Mouse (Mus musculus) gastrocnemius, postnatal 14 days (tissue): ENCODE data around the gene Poldip3. TPM values are rescaled to one million over a fixed set of nuclear protein-coding genes. Genes with fewer than 3 reads are reported as not detected.

Experiments
- DNase-seq: peaks from one replicate; pipeline ENCODE4 v3.0.0; 2021; ENCODE audit warnings: mixed read lengths
- intact Hi-C: fragments of 180-260 bp; cut with DNase I; formaldehyde crosslinking; loops from one replicate; pipeline ENCODE4 v1.15.1; 2025; ENCODE audit warnings: low total_unique reads
- total RNA-seq, 2 experiments: library from RNA; stranded (reverse); gene quantifications; 2 replicates each; pipeline ENCODE4 v1.2.3; 2021

Poldip3 gene
- total RNA-seq, 2 experiments from 2014 or later: 25.8 to 26.5 TPM

DNA sequence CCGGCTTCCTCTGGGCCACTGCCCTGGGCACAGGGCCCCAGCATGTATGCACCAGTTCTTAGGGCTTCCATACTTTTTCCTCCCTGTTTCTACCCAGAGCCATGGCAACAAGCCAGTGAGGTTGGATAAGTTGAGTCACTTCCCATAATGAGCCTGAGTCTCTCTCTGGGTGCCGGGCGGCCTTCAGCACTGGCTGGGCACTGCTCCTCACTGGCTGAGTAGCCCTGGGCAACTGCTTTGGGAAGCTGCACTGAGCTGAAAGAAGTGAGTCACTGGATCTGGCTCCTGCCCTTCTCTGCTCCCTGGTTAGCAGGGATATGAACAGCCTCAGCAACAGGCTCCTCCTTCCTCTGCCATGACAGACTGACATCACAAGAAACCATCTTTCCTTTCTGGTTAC is 17.5 kb upstream of the Poldip3 start:
- peak; percentile 66 for DNase-seq
- intact Hi-C loops: no loop called here

DNA sequence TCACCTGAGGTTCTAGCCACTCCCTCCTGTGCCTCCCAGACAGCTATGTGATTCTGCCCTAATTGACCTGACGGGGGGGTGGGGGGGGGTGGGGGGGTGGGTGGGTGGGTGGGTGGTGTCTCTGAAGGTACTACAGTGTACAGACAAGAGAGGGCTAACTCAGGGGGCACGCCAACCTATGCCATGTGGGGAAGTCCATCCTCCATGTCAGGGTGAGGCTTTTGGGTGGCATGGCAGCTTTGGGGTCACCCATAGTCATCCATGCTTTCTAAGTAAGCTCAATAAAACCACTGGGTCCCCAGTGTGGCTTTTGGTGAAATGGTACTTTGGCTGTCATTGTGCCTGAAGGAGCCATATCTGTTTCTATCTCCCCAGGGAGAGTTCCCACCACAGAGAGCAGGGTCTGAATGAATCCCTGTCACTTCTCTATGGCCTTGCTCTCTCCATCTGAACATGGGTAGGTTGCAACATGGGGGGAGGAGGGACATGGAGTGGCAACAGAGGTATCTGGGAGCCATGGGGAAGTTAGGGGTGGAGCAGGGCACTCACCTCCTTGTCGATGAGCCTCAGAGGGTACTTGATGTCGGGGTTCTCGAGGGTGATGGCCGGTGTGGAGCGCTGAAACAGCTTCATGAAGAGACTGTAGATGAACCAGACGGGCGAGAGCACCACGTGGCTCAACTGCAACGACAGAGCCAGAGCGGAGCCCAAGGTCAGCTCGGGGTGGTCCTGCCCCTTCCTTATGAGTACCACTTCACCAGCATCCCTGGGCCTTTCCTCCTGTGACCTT is 16.5 kb upstream of the Poldip3 start:
- no peak for DNase-seq
- intact Hi-C loops: no loop called here

DNA sequence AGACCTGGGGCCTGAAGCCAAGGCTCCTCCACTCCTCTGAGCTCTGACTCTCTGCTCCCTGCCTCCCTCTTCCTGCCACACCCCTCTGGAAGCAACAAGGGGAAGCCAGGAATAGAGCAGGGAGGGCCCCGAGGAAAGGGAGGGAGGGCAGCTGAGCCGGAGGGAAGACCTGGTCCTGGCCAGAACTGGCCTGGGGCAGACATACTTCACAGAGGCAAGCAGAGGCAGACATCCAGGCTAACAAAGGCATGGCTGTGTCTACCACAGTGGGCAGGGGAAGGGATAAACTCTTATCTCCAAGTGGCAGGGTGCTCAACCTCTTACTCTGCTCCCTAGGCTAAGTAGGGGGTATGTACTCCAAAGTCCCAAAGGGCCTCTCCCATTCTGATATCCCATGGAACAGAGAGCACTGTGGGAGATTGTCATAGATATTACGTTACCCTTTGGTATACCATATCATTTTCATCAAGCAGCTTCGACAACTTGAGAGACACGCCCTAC is 15.8 kb upstream of the Poldip3 start:
- intact Hi-C loops: no loop called here
- DNase-seq: peak; percentile 73

- no peak for DNase-seq
- intact Hi-C loops: no loop called here
Observed at GRCm38 (mm10) chr15:83162818-83163485, 13.8 kb upstream of the Poldip3 start.

DNA sequence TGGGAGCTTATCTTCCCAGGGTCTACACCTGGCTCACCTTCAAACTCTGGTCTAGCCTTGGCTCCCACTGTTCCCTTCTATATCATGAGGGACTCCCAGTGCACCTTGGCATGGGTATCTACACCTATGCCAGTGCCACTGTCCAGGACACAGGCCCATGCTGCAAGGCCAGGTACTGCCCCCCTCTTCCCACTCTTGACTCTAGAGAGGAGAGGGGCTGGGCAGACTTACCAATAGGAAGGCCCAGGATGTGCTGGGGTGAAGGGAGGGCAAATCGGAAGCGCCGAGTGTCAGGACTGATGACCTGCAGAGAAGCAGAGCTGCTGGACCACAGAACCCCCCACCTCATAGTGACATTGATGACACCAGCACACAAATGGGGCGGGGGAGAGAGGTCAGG is 12.8 kb upstream of the Poldip3 start:
- no peak for DNase-seq
- intact Hi-C loops: no loop called here

GRCm38 (mm10) chr15:83161062-83161748 is 12.0 kb upstream of the Poldip3 start:
- intact Hi-C loops: no loop called here
- no peak for DNase-seq

DNA sequence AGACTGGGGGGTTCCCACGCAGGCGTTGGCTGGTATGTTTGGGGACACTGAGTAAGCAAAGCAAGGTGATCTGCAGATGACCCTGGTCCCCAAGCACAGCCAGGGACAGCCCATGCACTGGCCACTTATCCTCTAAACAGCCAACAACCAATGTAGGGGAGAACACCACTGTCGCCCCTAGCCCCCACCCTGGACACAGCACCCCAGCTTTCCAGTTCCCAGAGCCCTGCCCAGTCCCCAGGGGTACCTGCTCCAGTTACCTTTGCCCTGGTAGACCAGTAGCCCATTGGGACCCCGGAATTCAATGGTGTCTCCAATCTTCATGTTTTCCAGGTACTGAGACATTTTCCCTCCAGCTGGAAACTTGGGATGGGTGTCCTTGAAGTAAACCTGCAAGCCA is 11.4 kb upstream of the Poldip3 start:
- DNase-seq: no peak
- intact Hi-C loops: no loop called here

- intact Hi-C loops: loop anchor here (5.0 kb wide), 1 partner anchor 47 kb away; no protein-coding TSS in a partner anchor
- no peak for DNase-seq
Observed at GRCm38 (mm10) chr15:83159823-83160222, 10.6 kb upstream of the Poldip3 start.

DNA sequence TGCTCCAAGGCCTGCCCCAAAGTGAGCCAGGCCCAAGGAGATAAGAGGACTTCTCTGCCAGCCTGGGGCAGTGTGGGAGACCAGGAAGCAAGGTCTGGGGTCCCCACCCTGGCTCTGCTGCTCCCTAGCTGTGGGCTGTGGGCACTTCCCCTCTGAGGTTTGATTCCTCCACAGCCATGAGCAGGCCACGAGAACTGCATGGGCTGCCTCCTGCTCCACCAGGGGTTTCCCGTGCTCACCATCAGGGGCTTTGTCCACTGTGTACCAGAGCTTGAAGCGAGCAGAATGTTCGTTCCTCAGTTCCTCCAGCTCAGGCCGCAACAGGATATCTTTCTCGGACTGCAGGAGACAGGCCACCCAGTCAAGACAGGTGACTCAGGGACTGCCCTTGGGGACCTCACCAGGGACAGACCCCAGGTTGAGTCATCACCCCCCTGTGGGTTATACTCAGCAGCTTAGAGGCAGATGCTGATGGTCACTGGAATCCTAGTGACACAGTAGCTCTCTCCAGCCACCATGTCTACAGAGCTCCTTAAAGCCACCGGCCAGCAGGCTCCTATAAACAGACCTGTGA is 9.5 kb upstream of the Poldip3 start:
- intact Hi-C loops: loop anchor here (5.0 kb wide), 1 partner anchor 49 kb away; no protein-coding TSS in a partner anchor
- no peak for DNase-seq

DNA sequence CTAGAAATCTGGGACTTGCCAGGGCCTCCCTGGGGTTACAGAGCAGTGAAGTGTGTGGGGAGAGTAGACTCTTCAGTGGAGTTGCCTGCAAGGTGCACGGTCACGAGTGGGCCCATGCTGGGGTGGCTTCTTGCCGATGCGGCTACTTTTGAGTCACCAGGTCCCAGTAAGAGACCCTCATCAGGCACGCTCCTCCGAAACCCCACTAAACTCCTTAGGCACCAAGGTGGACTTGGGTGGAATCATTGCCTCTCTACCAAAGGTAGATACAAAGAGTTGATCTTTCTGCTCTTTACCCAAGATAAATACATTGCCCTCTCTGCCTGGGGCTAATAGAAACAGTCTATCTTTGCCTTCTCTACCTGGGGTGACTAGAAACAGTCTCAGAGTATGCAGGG is 8.5 kb upstream of the Poldip3 start:
- no peak for DNase-seq
- intact Hi-C loops: loop anchor here (5.0 kb wide), 1 partner anchor 50 kb away; no protein-coding TSS in a partner anchor

DNA sequence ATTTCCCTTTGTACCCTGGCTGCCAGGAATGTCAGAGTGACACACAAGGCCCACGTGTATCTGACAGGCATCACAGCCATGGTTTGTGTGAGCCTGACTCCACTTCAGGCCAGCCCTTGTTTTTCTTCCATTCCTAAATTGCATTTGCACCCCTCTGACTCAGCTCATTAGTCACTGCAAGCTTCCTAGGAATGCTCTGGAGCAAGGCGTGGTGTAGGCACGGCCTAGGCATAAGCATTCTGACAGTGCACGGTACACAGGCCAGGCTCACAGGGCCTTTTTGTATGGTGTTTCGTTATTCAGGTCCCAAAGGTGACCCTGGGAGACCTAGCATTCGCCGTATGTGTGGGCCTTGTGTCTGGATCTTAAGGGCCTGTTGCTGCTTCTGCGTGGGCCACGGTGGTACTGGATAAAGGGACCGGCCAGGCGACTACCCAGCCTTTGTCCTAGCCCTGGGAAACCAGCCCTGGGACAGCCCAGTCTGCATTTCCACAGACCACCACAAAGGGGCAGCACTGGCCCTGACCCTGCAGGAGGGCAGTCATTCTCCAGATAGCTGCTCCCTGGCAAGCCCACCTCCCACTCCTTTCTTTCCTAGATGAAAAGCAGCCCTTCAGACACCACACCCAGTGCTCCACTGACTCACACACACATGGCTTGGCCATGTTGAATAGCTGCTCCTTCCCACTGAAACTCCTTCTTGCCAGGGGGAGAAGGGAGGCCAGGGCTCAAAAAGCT is 7.9 kb upstream of the Poldip3 start:
- intact Hi-C loops: loop anchor here (5.0 kb wide), 1 partner anchor 50 kb away; no protein-coding TSS in a partner anchor
- peak; percentile 80 for DNase-seq

- intact Hi-C loops: loop anchor here (5.0 kb wide), 1 partner anchor 51 kb away; no protein-coding TSS in a partner anchor
- no peak for DNase-seq
Observed at GRCm38 (mm10) chr15:83155672-83156419, 6.7 kb upstream of the Poldip3 start.

DNA sequence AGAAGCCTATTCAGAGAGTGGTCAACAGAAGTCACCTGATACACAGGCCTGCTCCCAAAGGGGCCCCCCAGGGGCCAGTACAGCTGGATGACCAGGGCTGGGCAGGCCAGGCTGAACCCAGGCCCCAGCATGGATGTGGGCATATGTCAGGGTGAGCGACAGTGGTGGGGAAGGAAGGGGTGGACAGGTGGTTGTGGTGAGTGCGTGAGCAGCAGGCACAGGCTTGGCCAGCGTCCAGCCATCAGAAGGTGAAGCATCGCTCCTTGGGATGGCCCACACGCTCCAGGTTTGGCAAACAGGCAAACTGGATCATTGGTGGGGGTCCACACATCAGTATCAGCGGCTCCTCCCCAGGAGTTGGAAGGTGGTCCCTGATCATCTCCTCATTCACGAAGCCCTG is 5.1 kb upstream of the Poldip3 start:
- intact Hi-C loops: no loop called here

GRCm38 (mm10) chr15:83150694-83151093 is 1.5 kb upstream of the Poldip3 start:
- DNase-seq: no peak
- intact Hi-C loops: no loop called here

More for the DNA sequence above, 5.1 kb upstream of the Poldip3 start:
- DNase-seq: no peak

GRCm38 (mm10) chr15:83150073-83150442 is 874 bp upstream of the Poldip3 start:
- no peak for DNase-seq
- intact Hi-C loops: no loop called here

- intact Hi-C loops: no loop called here
Observed at GRCm38 (mm10) chr15:83148801-83149195, 386 bp downstream of the Poldip3 start.

GRCm38 (mm10) chr15:83148395-83148794 is 789 bp downstream of the Poldip3 start:
- intact Hi-C loops: no loop called here
- no peak for DNase-seq

More at GRCm38 (mm10) chr15:83148801-83149195, 386 bp downstream of the Poldip3 start:
- DNase-seq: peak; percentile 81

GRCm38 (mm10) chr15:83145541-83145940 is 3.6 kb downstream of the Poldip3 start:
- no peak for DNase-seq
- intact Hi-C loops: no loop called here
